Mouse (Mus musculus) G1E (cell line): ENCODE measurements around the gene Ddx54. TPM values are rescaled to one million over a fixed set of nuclear protein-coding genes. Genes with fewer than 3 reads are reported as not detected.

Experiments used
- ATAC-seq: 2 replicates; pipeline ENCODE4 v1.8.0; 2016; ENCODE audit warnings: mild to moderate bottlenecking; ENCODE audit not compliant: insufficient number of reproducible peaks, poor library complexity, low FRiP score, severe bottlenecking; ENCODE audit errors: extremely low read depth
- DNase-seq: peaks from one replicate; pipeline ENCODE4 v3.0.0; 2012; ENCODE audit warnings: low spot score
- H3K27me3 ChIP-seq: 2 replicates; pipeline ENCODE4 v1.6.1; 2012; ENCODE audit warnings: mild to moderate bottlenecking, low read length, inconsistent platforms; ENCODE audit not compliant: insufficient read depth
- H3K36me3 ChIP-seq: replicated peaks from 2 replicates; pipeline ENCODE3; 2012; ENCODE audit warnings: mild to moderate bottlenecking, inconsistent platforms
- H3K4me1 ChIP-seq: 2 replicates; pipeline ENCODE4 v1.6.1; 2012; ENCODE audit warnings: low read depth, low read length, inconsistent platforms, mixed read lengths; ENCODE audit not compliant: insufficient read depth
- H3K4me3 ChIP-seq: 2 replicates; pipeline ENCODE4 v1.5.1; 2012; ENCODE audit warnings: low read depth, mild to moderate bottlenecking, inconsistent platforms, low read length, moderate library complexity, mixed read lengths
- H3K9me3 ChIP-seq: replicated peaks from 2 replicates; pipeline ENCODE4 v1.6.1; 2012; ENCODE audit warnings: inconsistent platforms
- CTCF ChIP-seq: IDR thresholded peaks from 2 replicates; pipeline ENCODE4 v1.5.1; 2012; ENCODE audit warnings: low read depth, low read length, inconsistent platforms, mixed read lengths
- GATA1 ChIP-seq: IDR thresholded peaks from 2 replicates; pipeline ENCODE4 v1.6.1; 2012; ENCODE audit warnings: borderline replicate concordance, low read length, inconsistent platforms, mixed read lengths
- GATA2 ChIP-seq: IDR thresholded peaks from 2 replicates; pipeline ENCODE4 v1.6.1; 2012; ENCODE audit warnings: low read depth, low read length, inconsistent platforms, borderline replicate concordance
- POLR2AphosphoS5 ChIP-seq: IDR thresholded peaks from 2 replicates; pipeline ENCODE4 v1.6.1; 2012; ENCODE audit warnings: low read depth, low read length, inconsistent platforms; ENCODE audit not compliant: insufficient replicate concordance
- TAL1 ChIP-seq: conservative IDR thresholded peaks from 2 replicates; pipeline ENCODE4 v1.6.1; 2012; ENCODE audit warnings: low read depth, low read length, inconsistent platforms, mixed read lengths
- polyA plus RNA-seq: library from polyadenylated mRNA; stranded (reverse); fragments of >175 nt; gene quantifications from 2 replicates; pipeline ENCODE4 v1.2.3, GENCODE M21; 2012
- total RNA-seq, 2 experiments: library from RNA; stranded (forward) in 1 of 2; stranded (reverse) in 1 of 2; fragments of 200-1000 nt in 1 of 2; fragments of >200 nt in 1 of 2; fragmentation: Nextera tagmentation in 1 of 2; gene quantifications; 2 replicates each; pipeline ENCODE4 v1.2.3; 2014 to 2017

Gene Ddx54
- total and polyA plus RNA-seq, 3 experiments, result 24.3 to 103 (median 31.5) TPM

DNA sequence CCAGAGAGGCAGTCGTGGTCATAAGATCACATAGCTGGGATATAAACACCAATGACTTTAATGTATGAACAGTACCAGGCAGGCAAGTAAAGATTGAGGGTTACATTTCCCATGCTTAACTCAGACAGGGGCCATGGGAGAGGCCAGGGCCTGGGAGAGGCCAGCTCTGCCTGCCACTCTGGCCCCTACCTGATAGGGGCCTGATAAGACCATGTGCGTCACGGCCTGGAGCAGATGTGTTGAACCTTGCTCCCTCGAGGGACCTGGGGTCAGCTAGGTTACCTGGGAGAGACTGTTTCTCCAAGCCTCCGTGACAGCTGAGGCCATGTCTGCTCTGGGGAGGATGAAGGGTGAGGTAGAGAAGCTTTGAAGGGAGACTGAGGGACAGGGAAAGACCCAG is 38.7 kb downstream of the Ddx54 start:
- Histone ChIP-seq H3K9me3 (no peaks in the 10 kb centered on the region), H3K36me3 (peaks cover 36% of the 10 kb centered on the region), H3K4me1 (peaks cover 76% of the 10 kb centered on the region), H3K27me3 (peaks cover 38% of the 10 kb centered on the region), H3K4me3 (peak overlapping the region; percentile 62; the same call in 1 of the 2 replicates)
- no peak for DNase-seq
- TF ChIP-seq POLR2AphosphoS5 (no peak), CTCF (no peak), TAL1 (no peak), GATA2 (no peak), GATA1 (no peak)
- no peak for ATAC-seq

DNA sequence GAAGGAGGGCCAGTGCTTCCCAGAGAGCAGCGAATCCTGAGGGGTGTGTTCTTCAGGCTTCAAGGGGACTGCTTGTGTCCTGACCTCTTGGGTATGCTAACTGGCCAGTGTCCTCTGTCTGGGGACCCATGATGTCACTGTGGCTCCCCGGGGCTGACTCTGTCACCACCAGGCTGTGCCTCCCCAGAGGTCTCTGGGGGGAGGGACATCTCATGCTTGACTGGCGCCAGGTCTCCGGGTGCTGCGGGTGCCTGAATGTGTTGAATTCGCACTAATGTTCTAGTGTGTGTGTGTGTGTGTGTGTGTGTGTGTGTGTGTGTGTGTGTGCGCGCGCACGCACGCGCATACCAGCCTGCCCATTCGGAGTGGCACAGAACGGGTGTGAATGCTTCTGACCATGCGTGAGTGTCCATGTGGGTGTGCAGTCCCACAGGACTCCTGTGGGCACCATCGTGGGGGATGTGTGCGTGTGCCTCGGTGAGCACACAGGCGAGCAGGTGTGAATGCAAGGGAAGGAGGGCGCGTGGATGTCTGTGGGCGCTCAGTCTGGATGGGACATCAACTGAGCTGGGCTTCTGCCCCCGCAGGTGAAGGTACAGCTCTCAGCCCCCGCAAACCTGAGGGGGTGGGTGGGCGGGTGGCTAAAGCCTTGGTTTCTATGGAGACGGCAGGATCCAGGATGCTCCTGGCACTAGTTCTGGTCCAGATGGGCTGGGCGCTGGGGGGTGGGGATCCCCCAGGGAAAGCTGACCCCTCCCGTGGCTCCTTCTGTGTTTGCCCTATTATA is 40.6 kb downstream of the Ddx54 start:
- TF ChIP-seq POLR2AphosphoS5 (no peak), CTCF (no peak), GATA2 (no peak)
- no peak overlapping the region for H3K4me3 ChIP-seq
- H3K36me3 ChIP-seq, result peaks cover 45% of the 10 kb centered on the region
- peaks cover 29% of the 10 kb centered on the region for H3K27me3 ChIP-seq
- DNase-seq (no peak), ATAC-seq (no peak)
- H3K9me3 ChIP-seq, result no peaks in the 10 kb centered on the region
- H3K4me1 ChIP-seq, result peaks cover 60% of the 10 kb centered on the region

DNA sequence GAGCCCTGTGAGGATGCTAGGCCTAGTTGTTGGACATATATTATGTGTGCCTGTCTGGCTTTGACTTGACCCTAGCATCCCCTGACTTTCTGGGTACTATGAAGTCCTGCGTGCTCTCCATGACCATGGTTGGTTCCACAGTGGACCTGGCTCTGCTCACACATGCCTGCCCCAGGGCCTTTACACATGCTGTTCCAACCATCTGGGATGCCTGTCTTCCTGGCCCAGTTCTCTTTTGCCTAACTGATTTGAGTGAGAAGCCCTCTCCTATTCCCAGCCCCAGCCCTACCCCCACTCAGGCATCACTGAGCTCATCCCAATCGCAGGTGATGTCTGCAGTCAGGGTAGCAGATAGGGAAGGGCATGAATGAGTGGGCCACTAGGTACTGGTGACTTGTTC is 41.3 kb downstream of the Ddx54 start:
- H3K4me1 ChIP-seq, result peaks cover 53% of the 10 kb centered on the region
- peaks cover 29% of the 10 kb centered on the region for H3K27me3 ChIP-seq
- no peaks in the 10 kb centered on the region for H3K9me3 ChIP-seq
- DNase-seq (no peak), ATAC-seq (no peak)
- H3K36me3 ChIP-seq, result peaks cover 45% of the 10 kb centered on the region
- TF ChIP-seq POLR2AphosphoS5 (no peak), TAL1 (no peak), GATA1 (no peak), CTCF (no peak), GATA2 (no peak)
- H3K4me3 ChIP-seq, result no peak overlapping the region

DNA sequence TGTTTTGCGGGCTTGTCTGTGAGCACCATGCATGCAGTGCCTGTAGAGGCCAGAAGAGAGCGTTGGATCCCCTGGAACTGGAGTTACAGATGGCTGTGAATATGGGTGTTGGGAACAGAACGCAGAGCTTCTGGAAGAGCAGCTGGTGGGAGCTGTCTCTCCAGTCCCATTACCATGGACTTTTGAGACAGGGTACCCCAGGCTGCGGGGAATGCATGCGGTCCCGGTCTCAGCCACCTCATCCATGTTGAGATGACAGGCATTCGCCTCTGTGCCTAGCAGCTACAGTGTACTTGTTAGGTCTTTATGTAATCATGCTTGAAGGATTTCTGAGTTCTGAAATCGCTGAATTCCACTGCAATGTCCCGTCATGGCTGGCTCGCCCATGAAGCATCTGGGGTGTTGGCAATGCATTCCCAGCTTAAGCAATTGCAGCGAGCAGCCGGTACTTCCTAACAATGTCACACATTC is 43.8 kb downstream of the Ddx54 start:
- DNase-seq, result no peak
- H3K27me3 ChIP-seq, result peaks cover 16% of the 10 kb centered on the region
- no peak for ATAC-seq
- no peaks in the 10 kb centered on the region for H3K9me3 ChIP-seq
- TF ChIP-seq TAL1 (no peak), CTCF (no peak), GATA1 (no peak), POLR2AphosphoS5 (no peak), GATA2 (no peak)
- peaks cover 32% of the 10 kb centered on the region for H3K4me1 ChIP-seq
- no peak overlapping the region for H3K4me3 ChIP-seq
- peaks cover 57% of the 10 kb centered on the region for H3K36me3 ChIP-seq

DNA sequence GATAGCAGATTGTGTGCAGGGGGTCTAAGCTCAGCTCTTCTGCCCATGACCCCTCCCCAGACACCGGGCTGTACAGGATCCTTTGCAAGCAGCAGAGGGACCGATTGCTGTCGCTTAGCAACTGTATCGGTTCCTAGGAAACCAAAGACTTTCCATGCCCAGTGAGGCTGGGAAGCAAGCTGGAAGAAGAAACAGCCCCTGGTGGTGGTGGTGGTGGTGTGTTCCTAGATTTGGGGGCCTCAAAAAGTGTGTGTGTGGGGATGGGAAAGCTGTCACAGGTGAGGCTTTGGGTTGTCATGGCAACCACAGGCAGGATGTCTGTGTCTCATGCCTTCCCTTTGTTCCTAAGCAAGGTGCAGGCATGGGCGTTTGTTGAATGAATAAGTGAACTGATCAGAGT is 48.3 kb downstream of the Ddx54 start:
- Histone ChIP-seq H3K4me1 (peaks cover 14% of the 10 kb centered on the region), H3K36me3 (peaks cover 66% of the 10 kb centered on the region), H3K9me3 (no peaks in the 10 kb centered on the region), H3K4me3 (no peak overlapping the region), H3K27me3 (peaks cover 19% of the 10 kb centered on the region)
- ATAC-seq (no peak), DNase-seq (no peak)
- no peak for TF ChIP-seq CTCF
- TF ChIP-seq POLR2AphosphoS5, result no peak
- no peak for TF ChIP-seq GATA2
- no peak for TF ChIP-seq TAL1
- no peak for TF ChIP-seq GATA1

DNA sequence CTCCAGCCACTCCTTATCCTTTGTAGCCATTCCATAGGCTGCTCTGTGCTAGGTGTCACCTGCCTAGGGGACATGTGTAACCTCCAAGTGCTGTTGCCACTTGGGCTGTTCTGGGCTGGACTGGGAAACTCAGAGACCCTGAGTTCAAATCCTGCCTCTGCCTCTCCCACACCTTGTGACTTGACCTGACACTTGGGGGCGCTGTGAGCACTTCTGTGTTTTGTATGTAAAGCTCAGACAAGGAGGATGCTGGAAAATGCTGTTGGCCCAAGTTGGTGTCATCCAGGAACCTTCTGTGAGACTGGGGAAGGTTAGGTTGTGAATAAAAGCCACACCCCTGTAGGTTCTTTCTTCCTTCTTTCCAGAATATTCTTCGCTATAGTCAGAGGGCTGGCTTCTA is 52.3 kb downstream of the Ddx54 start:
- Histone ChIP-seq H3K36me3 (peaks cover 74% of the 10 kb centered on the region), H3K27me3 (peaks cover 27% of the 10 kb centered on the region), H3K9me3 (no peaks in the 10 kb centered on the region), H3K4me3 (no peak overlapping the region), H3K4me1 (peaks cover 28% of the 10 kb centered on the region)
- ATAC-seq (no peak), DNase-seq (no peak)
- TF ChIP-seq CTCF, result no peak
- no peak for TF ChIP-seq GATA2
- no peak for TF ChIP-seq TAL1

DNA sequence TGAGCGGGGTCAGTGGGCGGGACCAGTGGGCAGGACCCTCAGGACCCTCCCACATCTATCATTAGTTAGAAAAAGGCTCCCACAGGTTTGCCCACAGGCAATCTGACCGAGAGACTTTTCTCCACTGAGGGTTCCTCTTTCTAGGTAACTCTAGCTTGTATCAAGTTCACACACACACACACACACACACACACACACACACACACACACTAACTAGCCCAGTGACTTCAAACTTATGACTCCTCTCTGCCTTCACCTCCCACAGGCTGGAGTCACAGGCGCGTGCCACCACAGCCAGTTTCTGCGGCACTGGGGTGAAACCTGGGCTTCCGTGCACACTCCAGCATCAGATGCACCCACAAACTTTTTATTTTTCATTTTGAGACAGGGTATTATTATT is 56.2 kb downstream of the Ddx54 start:
- no peak overlapping the region for H3K4me3 ChIP-seq
- no peak for ATAC-seq
- H3K9me3 ChIP-seq, result no peaks in the 10 kb centered on the region
- peaks cover 27% of the 10 kb centered on the region for H3K4me1 ChIP-seq
- DNase-seq, result no peak
- peaks cover 62% of the 10 kb centered on the region for H3K36me3 ChIP-seq
- H3K27me3 ChIP-seq, result peaks cover 14% of the 10 kb centered on the region; the same call in 1 of the 2 replicates
- TF ChIP-seq GATA2 (no peak), POLR2AphosphoS5 (no peak), CTCF (no peak), GATA1 (no peak), TAL1 (no peak)
